In the genomic region with DNA sequence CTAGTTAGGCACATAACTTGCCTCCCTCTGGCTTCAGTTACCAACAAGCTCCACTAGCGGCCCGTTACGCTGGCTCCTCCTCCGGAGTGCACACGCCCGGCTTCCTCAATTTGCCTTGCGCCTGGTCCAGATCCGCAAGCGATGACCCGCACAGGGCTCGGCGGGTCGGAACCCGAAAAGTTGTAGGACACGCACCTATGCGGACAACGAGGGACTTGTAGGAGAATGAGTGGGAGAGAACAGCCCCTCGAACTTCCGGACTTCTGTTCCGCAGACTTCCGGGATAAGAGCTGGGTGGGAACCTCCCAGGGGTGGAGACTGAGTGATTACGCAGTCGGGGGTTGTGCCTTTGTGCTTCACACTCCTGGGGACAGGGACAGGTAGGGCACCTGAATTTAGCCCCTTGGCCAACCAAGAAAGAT, we compare ENCODE assay signal across 8 mouse cellular contexts. TPM values are rescaled to one million over a fixed set of nuclear protein-coding genes. Genes with fewer than 3 reads are reported as not detected.
DNase-seq lines count a peak whose midpoint lies in the region; ATAC-seq lines count a peak whose summit lies in the region.

A gene (minus strand): TSS at position 305 of the 422 bp plus-strand sequence.

- ATAC-seq in inflammation-experienced regulatory T-cells, adult 6 months, result peak; percentile 99
- ATAC-seq in megakaryocyte progenitor cell, adult 5-6 weeks (replicated peaks; ENCODE audit: poor library complexity), result peak; percentile 88

- DNase-seq in adrenal gland, adult 18-20 months (ENCODE audit: low spot score in 2 of 2), result peak; percentile 60 to 63
- peak; percentile 88 for DNase-seq in embryo, embryonic 10.5 days (ENCODE audit: low spot score)
- DNase-seq in gastrocnemius, postnatal 14 days, result peak; percentile 58
- DNase-seq in left cerebral cortex, postnatal 10 days (ENCODE audit: extremely low spot score in 1 of 2, low spot score in 2 of 2), result peak; percentile 57 to 80
- peak; percentile 55 for DNase-seq in right cerebral cortex, postnatal 14 days
- peak; percentile 62 to 64 for DNase-seq in urinary bladder, postnatal 4 days (ENCODE audit: low spot score in 2 of 2)

- intact Hi-C loops in gastrocnemius, postnatal 14 days (cut with DNase I; ENCODE audit: low total_unique reads), result loop anchor here (5.0 kb wide), 1 partner anchor 58 kb away; no protein-coding TSS in a partner anchor
- intact Hi-C loops in left cerebral cortex, postnatal 10 days (cut with DNase I), result no loop called here

RNA-seq across cellular contexts. Expression of the gene that starts here (rescaled TPM):
- total RNA-seq in adrenal gland, adult 18-20 months (2021), result 10 to 100 TPM; 21.7 to 25.2 TPM
- 1 to 10 TPM; 4.4 to 5.6 TPM for total RNA-seq in gastrocnemius, postnatal 14 days (2021)
- 10 to 100 TPM; 78.0 to 95.8 (median 86.5) TPM for polyA plus RNA-seq in inflammation-experienced regulatory T-cells, adult 6 months (2017; shearing (Covaris generic))
- total RNA-seq in left cerebral cortex, postnatal 10 days (2021), result 10 to 100 TPM; 22.8 to 24.7 TPM
- 39.6 and 42.2 TPM in 2 replicates for total RNA-seq in megakaryocyte progenitor cell, adult 5-6 weeks (2015)
- total RNA-seq in megakaryocyte progenitor cell, adult 5-6 weeks (2017), result 34.5 and 40.0 TPM in 2 replicates

Comparison
In these comparisons a context has a peak if more than half of its experiments do, and no peak if none do; other contexts are left out.
1. Peak in every context shown above with its lines: DNase-seq and ATAC-seq.